Mouse (Mus musculus) splenic B cell, adult 2 months (primary cell): Measurements from ENCODE around the gene Phgdh.

Experiments used
- DNase-seq: peaks from one replicate; pipeline ENCODE4 v3.0.0-alpha.2; 2011; ENCODE audit warnings: low read depth, low spot score
- H3K27me3 ChIP-seq: 2 replicates; pipeline ENCODE4 v1.6.1; 2012; ENCODE audit warnings: mild to moderate bottlenecking, low read length, moderate library complexity, mixed read lengths; ENCODE audit not compliant: control insufficient read depth, poor library complexity, insufficient read depth, severe bottlenecking
- H3K36me3 ChIP-seq: 2 replicates; pipeline ENCODE4 v1.6.1; 2012; ENCODE audit warnings: mild to moderate bottlenecking, low read length, moderate library complexity, mixed read lengths; ENCODE audit not compliant: control insufficient read depth, poor library complexity, insufficient read depth, severe bottlenecking

Phgdh gene

DNA sequence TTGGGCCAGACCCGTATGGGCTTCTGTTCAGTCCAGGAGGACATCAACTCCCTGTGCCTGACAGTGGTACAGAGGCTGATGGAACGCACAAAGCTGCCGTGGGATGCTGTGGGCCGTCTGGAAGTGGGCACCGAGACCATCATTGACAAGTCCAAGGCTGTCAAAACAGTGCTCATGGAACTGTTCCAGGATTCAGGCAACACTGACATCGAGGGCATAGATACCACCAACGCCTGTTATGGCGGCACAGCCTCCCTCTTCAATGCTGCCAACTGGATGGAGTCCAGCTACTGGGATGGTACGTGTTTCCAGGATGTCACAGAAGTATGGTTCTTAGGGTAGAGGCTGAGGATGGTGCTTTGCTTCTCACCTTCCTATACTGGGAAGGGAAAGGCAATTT is 48.7 kb downstream of the Phgdh start:
- H3K36me3 ChIP-seq = no peaks in the 10 kb centered on the region
- no peaks in the 10 kb centered on the region for H3K27me3 ChIP-seq
- no peak for DNase-seq

DNA sequence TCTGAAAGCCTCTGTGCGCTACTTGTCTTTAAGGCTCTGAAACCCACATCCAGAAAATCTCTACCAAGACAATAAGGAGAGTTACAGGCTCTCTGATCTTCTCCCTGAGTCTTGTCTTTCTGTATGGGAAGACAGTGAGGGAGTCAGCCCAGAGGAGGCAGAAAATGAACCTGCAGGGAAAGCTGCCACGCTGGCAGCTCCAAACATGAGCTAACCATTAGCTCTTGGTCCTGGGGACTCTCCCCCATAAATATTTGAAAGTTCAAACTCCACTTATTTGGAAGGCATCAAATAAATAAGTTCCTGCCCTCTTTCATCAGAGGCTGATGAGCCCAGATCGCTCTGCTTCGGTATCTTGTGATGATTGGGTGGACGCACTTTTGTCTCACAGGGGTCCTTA is 56.6 kb downstream of the Phgdh start:
- no peaks in the 10 kb centered on the region for H3K36me3 ChIP-seq
- no peaks in the 10 kb centered on the region for H3K27me3 ChIP-seq
- DNase-seq = no peak

DNA sequence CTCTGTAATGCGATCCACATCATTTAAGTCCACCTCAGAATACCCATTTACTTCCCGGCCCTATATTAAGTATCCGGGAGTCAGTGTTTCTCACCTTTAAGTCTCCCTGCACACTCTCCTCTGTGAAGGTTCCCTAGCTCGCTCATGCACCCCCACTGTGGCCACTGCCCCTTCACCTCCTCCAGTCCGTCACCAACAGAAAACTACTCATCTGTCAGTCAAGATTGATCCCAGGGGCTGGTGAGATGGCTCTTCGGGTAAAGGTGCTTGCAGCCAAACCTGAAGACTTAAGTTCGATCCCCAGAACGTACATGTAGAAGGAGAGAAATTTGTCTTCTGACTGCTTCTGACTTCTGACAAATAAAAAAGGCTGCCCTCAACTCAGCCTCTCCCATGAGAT is 57.4 kb downstream of the Phgdh start:
- no peaks in the 10 kb centered on the region for H3K27me3 ChIP-seq
- H3K36me3 ChIP-seq = no peaks in the 10 kb centered on the region
- DNase-seq = no peak

- Histone ChIP-seq H3K36me3 (no peaks in the 10 kb centered on the region), H3K27me3 (no peaks in the 10 kb centered on the region)
- peak; percentile 62 for DNase-seq
Observed at GRCm38 (mm10) chr3:98280933-98281678, 58.7 kb downstream of the Phgdh start.

DNA sequence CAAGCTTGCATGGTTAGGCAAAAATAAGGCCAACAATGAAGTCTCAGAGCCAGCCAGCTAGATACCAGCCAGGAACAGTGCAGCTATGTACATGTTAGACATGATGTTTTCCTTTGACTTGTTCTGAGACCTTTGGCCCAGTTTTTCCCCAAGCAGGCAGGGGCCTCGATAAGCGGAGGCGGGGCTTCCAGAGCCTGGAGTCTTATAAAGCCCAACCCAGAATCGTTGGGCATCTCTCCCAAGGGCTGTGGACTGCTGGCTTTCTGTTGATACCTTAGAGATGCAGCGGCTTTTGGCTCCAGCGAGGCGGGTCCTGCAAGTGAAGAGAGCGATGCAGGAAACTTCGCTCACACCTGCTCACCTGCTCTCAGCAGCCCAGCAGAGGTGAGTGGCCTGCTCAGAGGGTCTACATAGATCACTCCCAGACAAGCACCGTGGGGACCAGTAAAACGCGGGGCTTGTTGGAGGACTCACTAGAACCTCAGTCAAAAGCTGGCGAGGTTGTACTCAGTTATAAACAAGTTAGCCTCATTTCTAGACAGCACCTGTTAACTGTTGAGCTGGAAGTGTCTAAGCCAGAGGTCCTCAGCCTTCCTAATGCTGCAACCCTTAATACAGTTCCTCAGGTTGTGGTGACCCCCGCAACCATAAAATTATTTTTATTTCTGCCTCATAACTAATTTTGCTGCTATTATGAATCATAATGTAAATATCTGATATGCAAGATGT is 59.4 kb downstream of the Phgdh start, which contains the start of gene Hmgcs2:
Gene Hmgcs2 (plus strand): TSS at position 232 of the 729 bp plus-strand sequence.
- Histone ChIP-seq H3K27me3 (no peaks in the 10 kb centered on the region), H3K36me3 (no peaks in the 10 kb centered on the region)
- no peak for DNase-seq

- DNase-seq = no peak
- Histone ChIP-seq H3K27me3 (no peaks in the 10 kb centered on the region), H3K36me3 (no peaks in the 10 kb centered on the region)
Observed at GRCm38 (mm10) chr3:98279682-98280081, 60.1 kb downstream of the Phgdh start.

DNA sequence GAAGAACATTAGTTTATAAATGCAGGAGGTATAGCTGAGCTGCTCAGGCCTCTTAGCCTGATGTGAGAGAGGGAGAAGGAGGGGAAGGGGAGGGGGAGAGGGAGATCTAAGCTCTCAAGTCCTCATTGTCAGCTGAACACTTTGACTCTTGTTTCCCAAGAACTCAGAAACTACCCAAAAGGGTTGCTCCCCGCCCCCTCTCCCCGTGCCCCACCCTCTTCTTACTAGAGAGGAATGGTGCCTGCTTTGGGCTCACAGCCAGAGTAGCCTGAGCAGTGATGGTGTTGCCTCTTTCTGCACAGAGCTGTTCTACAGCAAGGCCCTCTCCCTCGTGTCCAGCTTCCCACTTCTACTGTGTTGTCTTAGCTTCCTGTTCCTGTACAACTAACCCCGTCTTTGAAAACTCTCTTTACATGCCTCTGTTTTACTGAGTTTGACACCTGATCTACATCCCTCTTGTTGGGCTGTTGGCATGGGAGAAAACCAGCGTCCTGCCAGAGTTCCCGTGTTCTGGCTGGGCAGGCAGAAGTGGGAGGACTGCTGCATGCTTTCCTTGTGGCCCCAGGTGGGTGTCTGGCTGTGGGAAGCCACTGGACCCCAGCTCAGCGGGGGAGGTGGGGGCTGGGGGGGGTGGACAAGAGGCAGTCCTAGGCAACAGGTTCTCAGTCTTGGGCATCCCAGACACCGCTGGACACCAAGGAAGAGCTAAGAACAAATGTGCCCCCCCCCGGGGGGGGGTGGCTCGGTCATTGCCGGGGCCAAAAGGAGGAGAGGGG is 66.0 kb downstream of the Phgdh start:
- Histone ChIP-seq H3K27me3 (no peaks in the 10 kb centered on the region; the same call in 1 of the 2 replicates), H3K36me3 (no peaks in the 10 kb centered on the region)
- no peak for DNase-seq

DNA sequence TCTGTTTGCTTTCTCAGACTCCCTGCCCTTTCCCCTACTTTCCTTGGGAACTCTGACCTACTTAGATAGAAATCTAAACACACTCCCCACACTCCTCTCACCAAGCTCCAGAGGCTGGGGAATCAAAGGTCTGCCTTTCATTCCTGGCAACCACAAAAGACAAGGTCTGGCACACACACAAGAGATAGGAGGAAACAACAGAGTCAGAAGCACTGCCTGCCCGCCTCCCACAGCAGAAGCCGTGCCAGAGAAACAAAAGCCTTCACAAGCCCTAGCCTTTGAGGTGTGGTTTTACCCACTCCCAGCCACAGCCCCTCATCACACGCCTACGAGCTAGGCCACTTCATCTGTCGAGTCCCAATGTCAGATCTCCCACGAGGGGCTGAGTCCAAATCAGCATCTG is 72.5 kb downstream of the Phgdh start:
- DNase-seq = no peak
- Histone ChIP-seq H3K36me3 (no peaks in the 10 kb centered on the region), H3K27me3 (no peaks in the 10 kb centered on the region)
